Mouse (Mus musculus): ENCODE measurements around the gene Nps. TPM values are rescaled to one million over a fixed set of nuclear protein-coding genes. Genes with fewer than 3 reads are reported as not detected.

The Nps gene
- total RNA-seq, 2 experiments from 2014 or later: not detected

Other genes starting within 250 kb of the Nps start
- gene Foxi2, start 151.6 kb downstream of the Nps start, total RNA-seq (2021): not detected

Data from left cerebral cortex, adult 18-20 months (tissue).